Mouse (Mus musculus): ENCODE results near the gene Pnmal2.
A peak's percentile ranks its signal among the peaks of the same experiment; 100 is the strongest.

Pnmal2 gene

DNA sequence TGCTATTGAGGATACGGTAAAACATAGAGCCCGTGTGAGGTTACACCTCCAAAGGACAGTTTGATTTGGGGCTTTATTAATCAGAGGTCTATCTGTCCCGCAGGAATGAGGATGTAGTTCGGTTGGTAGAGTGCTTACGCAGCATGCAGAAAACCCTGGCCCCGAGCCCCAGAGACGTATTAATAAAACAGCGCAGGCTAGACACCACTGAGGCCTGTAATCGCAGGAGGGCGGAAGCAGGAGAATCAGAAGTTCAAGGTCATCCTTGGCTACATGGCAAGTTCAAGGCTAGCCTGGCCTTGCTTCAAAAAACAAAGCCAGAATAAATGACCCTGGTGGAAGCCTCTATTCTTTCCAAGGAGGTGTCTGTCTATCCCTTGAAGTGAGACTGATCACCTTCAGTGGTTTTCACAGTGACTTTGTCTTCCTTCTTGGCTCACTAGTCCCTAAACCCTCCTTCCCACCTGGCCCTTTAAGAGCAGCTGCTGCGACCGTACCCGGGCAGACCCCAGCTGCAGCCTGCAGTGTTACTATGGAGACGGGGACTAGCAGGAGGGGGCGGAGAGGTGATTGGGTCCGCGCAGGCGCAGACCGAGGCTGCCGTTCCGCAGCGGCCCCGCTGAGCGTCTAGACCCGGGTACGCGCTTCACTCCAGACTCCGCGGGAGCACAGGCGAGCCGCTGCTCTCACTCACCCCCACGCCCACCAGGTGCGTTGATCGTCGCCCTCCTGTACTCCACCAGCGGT, at the start of gene Pnmal2:
TSS of gene Pnmal2 (plus strand) at position 622 of the 747 bp plus-strand sequence.
- peak; percentile 95 for DNase-seq (ENCODE audit: low spot score)

DNA sequence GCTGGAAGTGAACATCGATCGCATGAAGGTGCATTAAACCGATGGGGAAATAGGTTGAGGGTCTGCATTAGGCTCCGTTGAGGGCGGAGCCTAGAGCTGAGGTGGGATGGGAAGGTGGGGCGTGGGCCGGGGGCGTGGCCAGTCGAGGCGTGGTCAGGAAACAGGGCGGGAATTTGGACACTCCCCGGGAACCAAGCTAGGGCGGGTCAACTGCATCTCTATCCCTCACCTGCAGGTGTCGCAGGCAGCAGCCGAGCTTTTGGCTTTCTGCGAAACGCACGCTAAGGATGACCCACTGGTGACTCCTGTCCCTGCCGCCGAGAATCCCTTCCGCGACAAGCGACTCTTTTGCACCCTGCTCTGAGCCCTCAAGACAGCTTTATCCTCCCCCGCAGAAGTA, 49.5 kb upstream of the Pnmal2 start:
- DNase-seq (ENCODE audit: low spot score): peak; percentile 92

DNA sequence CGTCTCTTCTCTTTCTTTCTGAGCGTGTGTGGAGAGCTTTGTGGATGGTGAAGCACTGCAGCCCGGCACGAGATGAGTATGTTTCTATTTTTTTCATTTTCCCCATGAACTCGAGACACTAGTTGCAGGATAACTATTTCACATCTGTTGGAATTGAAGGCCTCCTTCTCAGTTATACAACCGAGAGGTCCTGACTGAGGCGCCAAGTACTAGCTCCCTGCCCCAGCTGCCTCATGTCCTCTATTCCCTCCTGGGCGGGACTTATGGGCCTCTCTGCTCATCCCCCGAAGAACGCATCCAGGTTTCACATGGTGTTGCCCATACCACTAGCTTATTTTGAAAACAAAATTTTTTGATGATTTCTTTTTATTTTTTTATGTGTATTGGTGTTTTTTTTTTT, 49.0 kb upstream of the Pnmal2 start:
- no peak for DNase-seq (ENCODE audit: low spot score)

DNA sequence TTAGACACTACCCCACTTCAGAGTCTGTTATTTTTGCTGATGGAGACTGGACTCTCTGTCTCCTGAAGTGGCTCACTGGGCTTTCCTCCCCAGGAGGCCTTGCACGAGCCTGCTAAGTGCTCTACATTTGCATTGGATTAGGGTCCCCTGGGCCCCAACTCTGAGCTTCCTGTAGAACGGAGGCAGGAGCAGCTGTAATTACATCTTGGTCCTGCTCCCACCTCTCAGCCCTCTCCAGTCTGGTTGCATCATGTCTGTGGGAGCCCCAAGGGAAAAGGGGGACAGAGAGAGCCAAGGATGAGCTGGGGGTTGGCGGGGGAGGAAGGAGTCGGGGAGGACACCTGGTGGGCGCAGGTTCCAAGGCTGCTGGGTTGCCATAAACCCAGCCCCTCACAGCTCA, 44.0 kb upstream of the Pnmal2 start:
- no peak for DNase-seq (ENCODE audit: low spot score)

DNA sequence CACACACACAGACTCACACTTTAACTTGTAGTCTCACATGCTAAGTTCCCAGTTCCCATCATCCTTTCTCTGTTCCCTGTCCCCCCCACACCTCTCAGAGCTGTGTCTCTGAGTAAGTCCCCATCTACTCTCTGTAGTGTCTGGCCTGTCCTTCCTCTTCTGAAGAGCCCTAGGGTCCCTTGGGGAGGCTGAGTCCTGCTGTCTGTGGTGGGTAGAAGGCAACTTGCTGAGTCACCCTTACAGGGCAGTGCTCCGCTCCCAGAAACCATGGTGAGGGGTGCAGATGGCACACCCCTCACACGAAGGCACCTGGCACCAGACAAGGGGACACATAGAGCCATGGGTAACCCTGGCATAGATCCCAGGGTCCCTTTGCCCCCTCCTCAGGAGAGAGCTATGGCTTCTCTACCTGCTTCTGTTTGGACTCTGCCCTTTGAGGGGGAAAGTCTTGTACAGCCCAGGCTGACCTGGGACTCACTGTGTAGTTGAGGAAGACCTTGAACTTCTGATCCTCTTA, 41.0 kb upstream of the Pnmal2 start:
- no peak for DNase-seq (ENCODE audit: low spot score)

DNA sequence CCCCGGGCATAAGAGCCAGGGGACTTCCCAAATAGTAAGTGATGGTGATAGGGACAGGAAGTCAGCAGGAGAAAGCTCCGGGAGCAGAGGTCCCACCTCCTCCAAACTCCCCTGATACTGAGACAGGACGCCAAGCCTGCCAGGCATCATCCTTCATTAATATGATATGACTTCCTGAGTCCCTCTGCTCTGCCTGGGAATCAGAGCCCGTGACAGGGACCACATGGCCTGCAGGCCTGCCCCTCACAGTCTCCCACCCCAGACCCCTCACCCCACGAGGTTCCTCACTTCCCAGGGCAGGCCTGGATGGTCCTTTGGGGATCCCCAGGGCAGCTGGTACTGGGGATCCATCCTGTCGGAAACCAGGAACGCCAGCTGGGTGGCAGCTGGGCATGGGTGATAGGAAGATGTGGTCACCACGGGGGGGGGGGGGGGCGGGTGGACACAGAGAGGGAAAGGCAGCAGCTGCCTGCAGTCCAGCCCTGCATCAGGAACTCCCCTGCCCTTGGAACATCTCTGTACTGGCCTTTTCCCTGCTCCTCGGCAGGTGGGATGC, 40.3 kb upstream of the Pnmal2 start:
- no peak for DNase-seq (ENCODE audit: low spot score)

DNA sequence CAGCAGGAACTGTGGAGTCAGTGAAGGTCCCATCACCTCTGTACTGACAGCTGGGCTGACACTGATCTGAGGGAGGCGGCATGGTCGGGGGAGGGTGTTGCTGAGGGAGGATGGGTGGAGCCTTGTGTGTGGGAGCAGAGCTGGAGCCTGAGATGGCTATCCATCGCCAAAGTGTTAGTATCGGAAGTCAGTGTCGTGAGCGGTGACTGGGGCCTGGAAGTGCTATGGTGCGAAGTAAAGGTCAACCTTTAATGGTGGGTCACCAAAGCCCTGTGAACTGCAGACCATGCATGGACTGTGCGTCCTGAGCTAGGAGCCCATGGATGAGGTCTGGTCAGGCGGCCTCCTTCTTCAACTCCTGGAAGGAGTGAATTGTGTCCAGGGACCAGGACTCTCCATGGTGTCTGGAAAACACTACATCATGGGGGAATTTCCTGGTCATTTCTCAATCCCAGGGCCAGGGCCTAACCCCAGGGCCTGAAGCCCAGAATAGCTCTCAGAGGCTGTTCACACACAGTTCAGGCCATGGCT, 38.9 kb upstream of the Pnmal2 start:
- DNase-seq (ENCODE audit: low spot score): no peak

DNA sequence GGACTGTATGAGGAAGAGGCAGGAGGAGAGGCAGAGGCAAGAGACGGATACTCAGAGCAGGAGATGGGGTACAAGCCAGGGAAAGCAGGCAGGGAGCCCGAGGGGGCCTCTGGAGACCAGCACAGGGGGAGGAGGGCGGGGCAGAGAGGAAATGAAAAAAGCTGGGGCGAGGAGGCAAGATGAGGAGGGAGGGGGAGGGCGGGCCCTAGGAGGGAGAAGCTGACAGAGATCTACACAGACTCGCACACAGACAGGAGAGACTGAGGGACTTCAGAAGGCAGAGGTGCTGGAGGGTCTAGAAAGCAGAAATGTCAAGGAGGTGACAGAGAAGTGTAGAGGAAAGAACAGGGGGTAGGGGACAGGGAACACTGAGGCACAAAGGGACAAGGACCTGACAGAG, 38.2 kb upstream of the Pnmal2 start, which contains the start of gene Ptgir:
TSS of gene Ptgir (plus strand) at position 210 of the 400 bp plus-strand sequence.
- no peak for DNase-seq (ENCODE audit: low spot score)

DNA sequence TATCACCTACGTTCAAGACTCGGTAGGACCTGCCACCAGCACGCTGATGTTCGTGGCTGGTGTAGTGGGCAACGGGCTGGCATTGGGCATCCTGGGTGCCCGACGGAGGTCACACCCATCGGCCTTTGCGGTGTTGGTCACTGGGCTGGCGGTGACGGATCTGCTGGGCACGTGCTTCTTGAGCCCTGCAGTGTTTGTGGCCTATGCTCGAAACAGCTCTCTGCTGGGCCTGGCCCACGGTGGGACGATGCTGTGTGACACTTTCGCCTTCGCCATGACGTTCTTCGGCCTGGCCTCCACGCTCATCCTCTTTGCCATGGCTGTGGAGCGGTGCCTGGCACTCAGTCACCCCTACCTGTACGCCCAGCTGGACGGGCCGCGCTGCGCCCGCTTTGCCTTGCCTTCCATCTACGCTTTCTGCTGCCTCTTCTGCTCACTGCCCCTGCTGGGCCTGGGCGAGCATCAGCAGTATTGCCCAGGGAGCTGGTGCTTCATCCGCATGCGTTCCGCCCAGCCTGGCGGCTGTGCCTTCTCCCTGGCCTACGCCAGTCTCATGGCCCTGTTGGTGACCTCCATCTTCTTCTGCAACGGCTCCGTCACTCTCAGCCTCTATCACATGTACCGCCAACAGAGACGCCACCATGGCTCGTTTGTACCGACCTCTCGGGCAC, 37.5 kb upstream of the Pnmal2 start:
- no peak for DNase-seq (ENCODE audit: low spot score)

DNA sequence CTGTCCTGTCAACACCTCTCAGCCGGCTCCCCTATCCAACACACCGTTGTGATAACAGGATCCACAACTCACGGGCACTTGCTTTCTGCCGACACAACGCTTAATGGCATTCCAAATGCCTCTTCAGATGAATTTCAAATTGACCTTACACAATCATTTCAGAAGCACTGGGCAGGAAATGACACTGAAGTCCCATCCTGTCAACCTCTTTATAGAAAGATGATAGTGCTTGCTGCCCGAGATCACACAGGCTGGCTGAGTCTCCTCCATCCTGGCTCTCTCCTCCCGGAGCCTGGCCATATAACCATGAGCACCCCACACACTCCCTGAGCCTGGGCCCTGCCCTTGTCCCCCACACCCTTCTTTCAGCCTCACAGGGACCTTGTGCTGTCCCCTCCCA, 36.6 kb upstream of the Pnmal2 start:
- DNase-seq (ENCODE audit: low spot score): no peak

DNA sequence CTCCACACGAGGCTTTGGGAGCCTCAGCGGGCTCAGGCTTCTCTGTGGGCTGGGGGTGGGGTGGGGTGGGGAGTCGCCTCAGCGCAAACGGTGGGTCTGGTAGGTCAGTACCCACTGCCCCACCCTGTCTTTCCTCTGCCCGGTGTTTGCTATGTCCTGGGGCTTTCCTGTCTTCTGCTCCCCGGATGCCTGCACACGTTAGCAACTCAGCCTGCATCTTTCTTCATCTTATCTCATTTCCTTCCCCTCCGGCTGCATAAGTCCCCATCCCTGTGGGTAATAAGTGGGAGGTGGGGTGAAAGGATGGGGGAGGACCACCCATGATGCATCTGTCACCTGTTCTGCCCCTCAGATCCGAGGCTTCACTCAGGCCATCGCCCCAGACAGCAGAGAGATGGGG, 36.1 kb upstream of the Pnmal2 start:
- no peak for DNase-seq (ENCODE audit: low spot score)

DNA sequence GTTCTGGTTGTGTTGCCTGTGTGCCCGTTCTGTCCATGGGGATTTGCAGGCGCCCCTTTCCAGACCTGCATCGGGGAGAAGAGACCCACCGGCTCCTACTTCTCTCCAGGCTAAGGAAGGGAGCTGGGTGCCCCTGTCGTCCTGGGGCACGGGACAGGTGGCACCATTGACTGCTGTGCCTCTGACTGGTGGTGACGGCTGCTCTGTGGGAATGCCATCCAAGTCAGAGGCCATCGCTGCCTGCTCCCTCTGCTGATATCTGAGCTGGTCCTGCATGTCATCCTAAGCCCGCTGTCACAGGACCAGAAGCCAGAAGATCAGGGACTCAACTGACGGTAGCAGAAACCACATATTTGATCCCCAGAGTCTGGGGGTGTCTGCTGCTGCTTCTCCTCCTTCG, 35.6 kb upstream of the Pnmal2 start:
- no peak for DNase-seq (ENCODE audit: low spot score)

DNA sequence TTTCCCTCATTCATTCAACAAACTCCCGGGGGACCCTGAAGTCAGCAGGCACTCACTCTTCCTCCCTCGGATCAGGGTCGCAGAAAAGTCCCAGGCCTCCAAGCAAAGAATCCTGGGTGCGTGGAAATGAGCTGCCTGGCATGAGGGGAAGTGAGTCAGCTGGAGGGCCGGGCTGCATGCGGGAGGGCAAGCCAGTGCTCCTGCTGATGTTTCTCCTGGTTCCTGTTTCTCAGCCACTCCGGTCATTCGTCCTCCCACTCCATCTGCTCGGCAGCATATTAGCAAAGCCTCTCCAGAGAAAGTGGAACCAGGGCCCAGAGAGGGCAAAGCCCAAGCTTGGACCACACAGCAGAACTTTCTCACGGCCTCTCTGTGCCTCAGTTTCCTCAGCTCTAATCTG, 34.6 kb upstream of the Pnmal2 start:
- no peak for DNase-seq (ENCODE audit: low spot score)

DNA sequence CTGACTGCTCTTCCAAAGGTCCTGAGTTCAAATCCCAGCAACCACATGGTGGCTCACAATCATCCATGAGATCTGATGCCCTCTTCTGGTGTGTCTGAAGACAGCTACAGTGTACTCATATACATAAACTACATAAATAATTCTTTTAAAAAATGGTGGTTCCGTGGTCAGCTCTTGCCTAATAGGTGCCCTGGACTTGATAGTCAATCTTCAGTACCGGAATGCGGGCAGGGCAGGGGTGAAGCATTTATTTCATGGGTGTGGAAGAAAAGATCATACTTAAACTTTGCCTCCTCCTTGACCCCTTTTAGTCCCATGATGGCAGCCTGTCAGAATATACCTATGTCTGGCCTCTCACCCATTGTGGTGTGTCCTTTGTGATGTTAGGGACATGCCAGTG, 32.6 kb upstream of the Pnmal2 start:
- DNase-seq (ENCODE audit: low spot score): no peak

DNA sequence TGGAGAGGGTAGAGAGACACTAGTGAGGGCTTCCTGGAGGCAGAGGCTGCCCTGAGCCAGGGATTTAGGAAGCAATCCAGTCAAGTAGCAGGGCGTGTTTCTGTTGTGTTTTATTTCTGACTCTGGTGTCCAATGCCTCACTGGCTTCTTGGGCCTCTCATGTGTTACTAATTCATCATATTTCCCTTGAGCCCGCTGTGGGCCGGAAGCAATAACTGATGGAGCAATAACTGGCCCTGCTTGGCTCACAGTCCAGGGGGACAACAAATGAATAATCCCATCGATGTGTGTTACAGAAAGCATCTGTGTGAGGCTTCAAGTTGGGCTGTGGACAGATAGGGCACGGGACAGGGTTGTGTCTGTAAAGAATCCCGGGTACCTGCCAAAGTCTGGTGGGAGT, 32.1 kb upstream of the Pnmal2 start:
- DNase-seq (ENCODE audit: low spot score): no peak

DNA sequence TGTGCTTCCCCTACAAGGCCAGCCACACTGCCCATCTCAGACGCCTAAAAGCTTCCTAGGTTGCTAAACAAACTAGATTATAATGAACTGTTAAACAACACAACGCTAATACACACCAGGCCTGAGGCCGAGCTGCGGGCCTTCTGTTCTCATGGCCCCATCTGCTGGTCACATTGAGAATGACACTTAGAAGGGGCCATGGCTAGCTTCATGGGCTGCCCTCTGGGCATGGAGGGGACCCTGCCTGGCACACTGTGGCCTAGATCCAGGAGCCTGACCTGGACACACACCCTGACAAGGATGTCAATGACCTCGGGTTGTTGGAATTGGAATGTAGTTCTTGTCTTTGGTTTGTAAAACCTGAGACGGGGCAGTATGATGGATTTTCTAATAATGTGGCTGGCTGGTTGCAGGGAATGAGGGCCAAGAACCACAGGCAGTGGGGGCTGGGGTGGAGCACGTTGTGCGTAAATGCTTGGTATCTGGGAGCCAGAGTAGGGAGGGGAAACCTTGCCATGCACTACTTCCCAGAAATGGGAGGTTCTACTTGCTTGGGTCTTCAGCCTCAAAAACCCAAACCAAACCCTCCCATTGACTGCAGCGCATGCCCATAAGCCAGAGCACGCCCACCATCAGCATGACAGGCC, 30.6 kb upstream of the Pnmal2 start:
- DNase-seq (ENCODE audit: low spot score): peak; percentile 80

DNA sequence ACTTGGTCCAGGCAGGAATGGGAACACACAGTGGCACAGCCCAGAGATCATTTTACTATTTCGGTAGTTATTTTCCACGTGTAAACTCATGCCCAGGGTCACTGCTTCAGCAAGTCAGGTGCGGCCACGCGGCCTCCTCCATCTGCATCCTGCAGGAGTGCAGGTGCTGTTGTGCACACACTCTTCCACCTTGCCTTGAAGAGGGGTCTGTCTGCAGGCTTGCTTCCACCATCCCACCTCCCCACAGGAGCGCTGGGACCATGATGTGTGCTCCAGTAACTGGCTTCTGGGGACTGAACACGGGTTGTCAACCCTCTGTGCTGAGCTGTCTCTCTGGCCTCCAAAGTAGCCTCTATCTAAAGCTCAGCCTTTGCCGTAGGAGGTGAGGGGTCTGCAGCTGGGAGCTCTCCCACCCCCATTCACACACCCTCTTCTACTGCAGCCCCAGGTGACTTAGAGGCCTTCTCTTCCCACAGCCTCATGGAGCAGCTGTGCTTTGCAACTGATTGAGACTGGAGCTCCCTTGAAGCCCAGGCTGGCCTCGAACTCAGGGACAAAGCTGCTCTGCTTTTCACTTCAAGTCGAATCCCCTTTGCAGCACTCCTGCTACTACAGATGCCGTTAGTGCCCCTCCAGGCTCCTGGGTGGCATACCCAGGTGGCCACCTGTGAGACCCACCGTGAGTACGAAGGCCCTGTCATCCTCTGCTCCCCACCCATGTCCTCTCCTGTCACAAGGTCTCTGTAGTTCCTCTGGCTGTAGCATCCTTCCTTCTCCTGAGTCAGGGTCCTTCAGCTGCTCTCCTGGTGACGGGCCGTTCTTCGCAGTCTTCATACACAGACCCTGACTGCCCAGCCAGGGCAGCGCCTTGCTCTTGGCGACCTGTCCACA, 29.8 kb upstream of the Pnmal2 start:
- no peak for DNase-seq (ENCODE audit: low spot score)

DNA sequence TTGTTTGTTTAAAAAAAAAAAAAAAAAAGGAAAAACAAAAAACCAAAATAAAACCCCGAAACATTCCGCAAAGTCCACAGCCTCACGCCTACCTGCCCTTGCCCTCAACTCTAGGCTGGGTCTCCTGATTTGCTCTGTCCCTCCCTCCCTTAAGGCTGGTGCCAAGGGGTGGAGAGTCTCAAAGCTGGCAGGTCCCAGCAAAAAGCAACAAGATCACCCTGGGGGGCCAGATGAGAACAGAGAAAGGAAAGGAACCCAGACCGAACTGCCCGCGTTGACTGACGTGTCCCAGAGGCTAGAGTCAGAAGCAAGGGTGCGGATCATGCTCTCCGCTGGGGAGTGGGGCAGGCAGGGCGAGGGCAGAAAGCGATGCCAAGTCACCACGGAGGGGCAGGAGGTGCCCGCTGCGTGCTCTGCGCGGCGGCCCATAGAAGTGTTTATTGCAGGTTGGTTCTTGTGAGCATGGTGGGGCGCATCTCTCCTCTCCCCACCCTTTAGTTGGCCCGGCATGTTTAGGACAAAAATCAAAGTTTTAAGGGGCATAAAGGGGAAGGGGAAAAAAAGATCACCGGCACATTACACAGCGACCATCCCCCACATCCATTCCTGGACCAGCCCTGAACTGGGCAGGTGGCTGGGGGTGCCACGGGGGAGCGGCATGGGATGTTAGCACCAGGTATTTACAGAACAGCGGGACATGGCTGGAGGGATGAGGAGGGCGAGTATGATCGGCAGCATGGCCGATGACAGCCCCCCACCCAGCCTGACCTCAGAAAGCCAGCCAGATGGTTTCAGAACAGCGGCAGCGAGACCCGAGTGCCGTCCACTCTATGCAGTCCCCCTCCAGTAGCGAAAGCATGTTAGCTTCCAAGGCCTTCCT, 28.8 kb upstream of the Pnmal2 start:
- DNase-seq (ENCODE audit: low spot score): no peak

DNA sequence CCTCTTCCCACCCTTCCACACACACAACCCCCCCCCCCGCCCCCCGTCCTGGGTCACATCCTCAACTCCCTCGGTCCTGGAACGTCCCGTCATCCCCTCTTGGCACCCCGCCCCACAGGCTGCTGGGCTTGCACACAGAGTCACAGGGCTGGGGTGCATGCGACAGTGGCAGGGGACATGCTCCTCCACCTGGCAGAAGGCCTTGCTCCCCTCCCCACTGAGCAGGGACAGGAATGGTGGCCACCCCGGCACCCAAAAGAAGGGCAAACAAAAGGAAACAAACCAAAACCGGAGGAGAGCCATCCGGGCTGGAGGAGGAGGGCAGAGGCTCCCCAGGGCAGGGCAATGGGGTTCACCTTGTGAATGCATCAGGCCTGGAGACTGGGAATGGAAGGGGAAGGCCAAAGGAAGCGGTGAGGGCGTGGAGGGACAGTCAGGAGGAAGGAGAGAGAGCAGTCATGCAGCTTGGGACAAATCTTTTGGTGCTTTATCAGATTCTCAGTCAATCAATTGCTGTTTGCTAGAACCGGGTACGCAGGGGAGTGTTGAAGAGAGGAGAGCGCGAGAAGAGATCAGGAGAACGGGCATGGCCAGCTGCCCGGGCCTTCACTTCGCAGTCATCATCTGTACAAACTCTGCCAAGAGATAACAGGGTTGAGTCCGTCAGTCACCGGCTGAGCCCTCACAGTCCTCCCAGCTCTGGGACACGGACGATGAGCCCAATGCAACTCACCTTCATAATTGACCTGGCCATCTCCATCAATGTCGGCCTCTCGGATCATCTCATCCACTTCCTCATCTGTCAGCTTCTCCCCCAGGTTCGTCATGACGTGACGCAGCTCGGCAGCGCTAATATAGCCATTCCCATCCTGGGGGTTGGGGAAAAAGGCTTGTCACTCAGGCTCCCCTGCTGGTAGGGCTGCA, 27.9 kb upstream of the Pnmal2 start:
- no peak for DNase-seq (ENCODE audit: low spot score)

Data from embryo, embryonic 10 days (tissue).